Mouse (Mus musculus) kidney, postnatal 14 days (tissue): Measurements from ENCODE around the gene Gja3.

ENCODE experiments used
- DNase-seq: peaks from one replicate; pipeline ENCODE4 v3.0.0; 2022; ENCODE audit warnings: mixed read lengths

The Gja3 gene

DNA sequence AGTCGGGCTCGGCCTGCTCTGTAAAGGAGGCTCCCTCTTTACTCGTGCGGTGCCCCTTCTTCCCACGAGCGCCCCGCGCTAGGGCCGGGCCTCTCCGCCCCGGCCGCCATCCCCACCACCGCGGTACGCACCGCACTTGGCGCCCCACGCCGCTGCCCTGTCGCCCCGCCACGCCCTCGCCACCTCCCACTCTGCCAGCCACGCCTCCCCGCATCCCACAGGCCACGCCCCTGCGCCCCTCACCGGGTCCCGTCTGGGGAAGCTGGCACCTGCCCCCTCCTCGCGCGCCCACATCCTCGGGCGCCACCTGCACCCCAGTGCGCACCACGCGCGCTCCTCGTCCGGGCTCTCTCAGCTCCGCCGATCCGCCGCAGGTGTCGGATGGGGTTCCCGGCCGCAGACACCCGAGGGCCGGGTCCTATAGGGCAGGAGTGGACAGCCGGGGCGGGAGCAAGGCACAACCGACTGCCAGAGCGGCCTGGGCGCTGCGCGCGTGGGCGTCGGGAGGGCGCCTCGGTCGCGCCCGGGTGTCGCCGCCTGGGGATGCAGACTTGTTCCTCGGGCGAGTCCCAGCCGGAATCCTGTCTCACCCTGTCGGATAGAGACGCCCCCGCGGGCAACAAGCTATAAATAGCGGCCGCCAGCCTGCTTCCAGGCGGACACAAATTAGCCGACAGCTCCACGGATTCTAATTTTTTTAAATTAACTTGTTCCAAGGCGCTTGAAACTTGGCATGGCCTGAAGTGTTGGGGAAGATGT is at the start of gene Gja3:
TSS of gene Gja3 (minus strand) at position 538 of the 759 bp plus-strand sequence.
- peak; percentile 12 for DNase-seq

GRCm38 (mm10) chr14:57107091-57107490 is 49.2 kb upstream of the Gja3 start:
- peak; percentile 59 for DNase-seq

GRCm38 (mm10) chr14:57105721-57106120 is 47.8 kb upstream of the Gja3 start:
- DNase-seq, result no peak

- no peak for DNase-seq
Observed at GRCm38 (mm10) chr14:57105111-57105510, 47.2 kb upstream of the Gja3 start.

- peak; percentile 83 for DNase-seq
Observed at GRCm38 (mm10) chr14:57104106-57105023, 46.5 kb upstream of the Gja3 start, which contains the start of gene Gjb2. Gene Gjb2 (minus strand): TSS chr14:57104702.

- DNase-seq, result peak; percentile 24
Observed at GRCm38 (mm10) chr14:57103711-57104105, 45.8 kb upstream of the Gja3 start.

- DNase-seq, result no peak
Observed at GRCm38 (mm10) chr14:57103121-57103520, 45.2 kb upstream of the Gja3 start.

GRCm38 (mm10) chr14:57101623-57102022 is 43.7 kb upstream of the Gja3 start:
- DNase-seq, result no peak

DNA sequence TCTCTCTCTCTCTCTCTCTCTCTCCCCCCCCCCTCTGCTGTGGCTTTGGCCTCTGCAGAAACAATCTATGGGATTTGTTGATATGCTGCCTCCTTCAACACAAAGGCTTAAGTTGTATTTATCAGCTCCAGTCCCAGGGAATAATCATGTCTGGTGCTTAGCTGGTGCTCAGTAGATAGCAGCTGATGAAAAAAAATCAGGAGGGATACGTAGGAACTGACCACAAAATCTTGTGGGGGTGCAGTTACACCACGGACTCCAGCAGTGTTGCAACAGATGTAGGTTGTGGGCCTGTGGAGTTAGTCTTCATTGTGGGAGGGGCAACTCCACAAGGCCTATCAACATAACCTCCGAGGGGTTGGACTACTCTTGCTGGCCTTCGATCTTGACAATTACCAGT is 38.0 kb upstream of the Gja3 start:
- DNase-seq, result no peak

DNA sequence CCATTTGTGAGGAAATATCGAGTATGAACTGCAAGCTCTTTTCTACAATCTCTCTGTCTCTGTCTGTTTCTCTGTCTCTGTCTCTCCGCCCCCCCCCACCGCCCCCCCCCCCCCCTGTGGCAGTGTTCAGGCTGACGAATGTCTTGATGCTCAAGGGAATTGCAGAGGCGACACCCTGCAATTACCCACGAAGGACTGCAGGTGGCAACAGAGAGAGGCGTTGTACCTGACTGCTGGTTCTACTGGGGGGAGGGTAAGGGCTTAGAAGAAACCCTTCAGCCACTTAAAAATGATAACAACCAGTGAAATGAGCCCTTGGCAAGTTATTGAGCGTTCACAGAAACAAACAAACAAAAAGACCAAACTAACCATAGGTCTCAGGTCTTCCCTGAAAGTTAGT is 35.1 kb upstream of the Gja3 start:
- peak; percentile 72 for DNase-seq

- DNase-seq, result no peak
Observed at GRCm38 (mm10) chr14:57090001-57090400, 32.1 kb upstream of the Gja3 start.

DNA sequence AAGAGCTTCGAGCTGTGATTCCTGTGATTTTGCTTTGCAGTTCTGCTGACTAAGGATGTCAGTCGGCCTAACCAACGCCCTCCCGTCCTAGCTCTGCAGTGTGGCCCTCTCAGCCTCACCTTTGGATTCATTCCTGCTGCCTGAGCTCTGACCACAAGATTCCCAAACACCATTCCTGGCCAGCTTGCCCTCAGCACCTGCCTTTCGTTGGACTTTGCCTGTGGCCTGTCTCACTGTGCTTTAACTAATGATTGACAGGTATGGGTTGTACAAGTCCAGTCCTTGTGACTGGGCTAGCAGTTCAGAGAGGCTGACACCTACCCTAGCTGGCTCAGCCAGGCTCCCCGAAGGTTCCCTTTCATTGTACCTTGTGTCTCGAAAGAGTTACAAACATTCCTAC is 31.2 kb upstream of the Gja3 start:
- DNase-seq, result peak; percentile 85

DNA sequence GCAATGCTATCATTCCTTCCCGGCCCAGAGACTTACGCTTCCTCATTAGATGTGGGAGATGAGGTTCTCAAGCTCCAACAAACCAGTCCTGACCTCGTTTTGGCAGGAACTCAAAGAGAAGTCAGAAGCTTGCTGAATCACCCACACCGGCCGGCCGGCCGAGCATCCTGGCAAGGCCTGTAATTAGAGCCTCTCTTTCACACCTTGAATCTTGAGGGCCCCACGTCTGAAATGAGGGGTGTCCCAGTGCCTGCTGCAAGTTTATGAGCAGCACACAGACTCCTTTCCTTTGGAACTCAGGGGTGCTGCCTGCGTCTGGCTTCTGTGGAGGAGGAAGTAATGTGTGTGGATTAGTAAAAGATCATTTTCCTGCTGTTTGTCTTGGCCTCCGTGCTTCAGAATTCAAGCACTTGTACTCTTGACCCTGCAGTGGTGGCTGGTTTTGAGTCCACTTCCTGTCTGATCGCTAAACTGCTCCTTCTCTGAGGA is 26.3 kb upstream of the Gja3 start:
- DNase-seq, result peak; percentile 52

- DNase-seq, result no peak
Observed at GRCm38 (mm10) chr14:57082863-57083262, 25.0 kb upstream of the Gja3 start.

- DNase-seq, result peak; percentile 22
Observed at GRCm38 (mm10) chr14:57075537-57075936, 17.6 kb upstream of the Gja3 start.

GRCm38 (mm10) chr14:57069906-57070305 is 12.0 kb upstream of the Gja3 start:
- DNase-seq, result peak; percentile 51

- DNase-seq, result no peak
Observed at GRCm38 (mm10) chr14:57066053-57066452, 8.2 kb upstream of the Gja3 start.

- DNase-seq, result peak; percentile 76
Observed at GRCm38 (mm10) chr14:57060052-57060451, 2.2 kb upstream of the Gja3 start.

GRCm38 (mm10) chr14:57057204-57057562 is 717 bp downstream of the Gja3 start:
- DNase-seq, result no peak

- DNase-seq, result no peak
Observed at GRCm38 (mm10) chr14:57052713-57053112, 5.2 kb downstream of the Gja3 start.

DNA sequence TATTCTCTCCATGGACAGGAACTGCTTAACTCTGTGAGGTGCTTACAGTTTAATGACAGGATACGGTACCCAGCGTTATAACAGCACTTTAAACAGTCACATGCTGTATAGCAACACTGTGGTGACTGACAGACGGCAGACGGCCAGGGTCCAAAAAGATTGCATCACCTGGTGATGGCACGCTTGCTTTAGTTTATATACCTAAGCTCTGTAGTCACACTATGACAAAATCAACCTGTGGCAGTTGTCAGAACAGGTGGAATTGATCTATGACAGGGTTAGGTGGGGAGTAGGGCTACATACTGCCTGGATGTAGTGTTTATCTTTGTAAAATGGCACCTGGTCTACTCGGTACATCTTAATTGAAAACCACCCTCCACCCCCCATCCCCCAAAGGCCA is 14.0 kb downstream of the Gja3 start:
- DNase-seq, result no peak

DNA sequence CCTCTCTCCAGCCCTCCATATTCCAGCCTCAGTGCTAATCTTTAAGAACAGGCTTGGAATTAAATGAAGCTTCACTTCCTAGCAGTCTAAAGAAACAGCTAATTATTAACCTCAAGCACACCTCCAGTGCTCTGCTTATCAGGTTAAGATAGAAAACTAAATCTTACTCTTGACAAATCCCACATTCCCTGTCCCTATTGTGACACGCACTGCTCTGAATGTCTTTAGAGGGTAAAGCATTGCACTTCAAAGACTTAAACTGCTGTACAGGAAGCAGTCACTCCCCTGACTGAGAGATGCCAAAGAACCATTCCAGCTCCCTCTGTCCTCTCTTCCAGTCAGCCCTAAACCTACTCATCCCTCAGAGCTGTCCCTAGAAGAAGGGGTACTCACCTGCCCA is 16.5 kb downstream of the Gja3 start:
- no peak for DNase-seq

DNA sequence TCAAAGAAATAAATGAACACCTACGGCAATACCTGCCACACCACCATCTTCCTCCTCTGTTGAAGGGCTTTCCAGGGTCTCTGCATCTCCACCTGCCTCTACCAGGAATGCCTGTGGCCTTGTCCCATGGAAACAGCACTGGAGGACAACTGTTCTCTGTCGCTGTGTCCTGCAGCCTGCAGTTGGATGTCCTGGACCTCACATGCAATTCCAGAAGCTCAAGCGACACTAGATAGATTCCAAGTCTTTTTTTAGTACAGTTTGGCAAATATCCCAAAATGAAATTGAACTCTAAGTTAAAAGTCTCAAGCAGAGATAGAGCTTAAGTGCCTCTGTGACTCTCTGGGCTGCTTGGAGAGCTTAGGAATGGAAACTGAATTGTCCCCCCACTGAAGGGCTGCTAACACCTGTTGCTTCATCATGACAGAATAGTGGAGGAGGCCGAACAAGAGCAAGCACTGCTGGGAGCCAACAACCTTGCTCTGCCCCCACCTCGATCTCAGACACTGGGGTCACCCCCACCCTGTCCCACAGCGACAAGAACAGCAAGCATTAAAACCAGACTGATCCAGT is 22.9 kb downstream of the Gja3 start:
- DNase-seq, result no peak
